Mouse (Mus musculus): ENCODE measurements around the gene Lnp1.
"Not testable (repeated sequence)": the region's sequence is repeated elsewhere in the genome, so short reads cannot be mapped to it uniquely, and the experiment has no call there.

The Lnp1 gene

DNA sequence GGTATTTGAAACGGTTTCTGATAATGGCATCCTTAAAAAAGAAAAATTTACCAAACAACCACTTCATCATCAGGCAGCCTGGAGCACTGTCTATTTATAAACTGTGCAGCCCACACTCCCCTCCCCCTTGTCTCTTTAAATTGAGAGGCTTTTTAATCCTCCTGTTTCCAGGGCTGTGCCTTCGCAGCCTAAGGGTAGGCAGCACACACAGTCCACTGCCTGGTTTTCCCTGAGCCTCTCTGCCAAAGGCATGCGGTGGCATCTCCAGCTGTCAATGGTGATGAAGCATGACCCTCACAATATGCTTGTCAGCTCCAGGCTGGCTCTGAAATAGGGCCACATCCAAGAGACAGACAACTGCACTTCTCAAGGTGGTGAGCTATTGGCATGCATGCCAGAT lies at the start of gene Lnp1:
TSS of gene Lnp1 (minus strand) at position 39 of the 400 bp plus-strand sequence.
- peak; percentile 8 for DNase-seq (ENCODE audit: low spot score)

- no peak for DNase-seq (ENCODE audit: low spot score)
Measured at GRCm38 (mm10) chr16:56974646-56975045, 46.8 kb upstream of the Lnp1 start.

GRCm38 (mm10) chr16:56958311-56958710 lies 30.4 kb upstream of the Lnp1 start:
- DNase-seq (ENCODE audit: low spot score) = not testable (repeated sequence)

GRCm38 (mm10) chr16:56949085-56949484 lies 21.2 kb upstream of the Lnp1 start:
- DNase-seq (ENCODE audit: low spot score) = no peak

DNA sequence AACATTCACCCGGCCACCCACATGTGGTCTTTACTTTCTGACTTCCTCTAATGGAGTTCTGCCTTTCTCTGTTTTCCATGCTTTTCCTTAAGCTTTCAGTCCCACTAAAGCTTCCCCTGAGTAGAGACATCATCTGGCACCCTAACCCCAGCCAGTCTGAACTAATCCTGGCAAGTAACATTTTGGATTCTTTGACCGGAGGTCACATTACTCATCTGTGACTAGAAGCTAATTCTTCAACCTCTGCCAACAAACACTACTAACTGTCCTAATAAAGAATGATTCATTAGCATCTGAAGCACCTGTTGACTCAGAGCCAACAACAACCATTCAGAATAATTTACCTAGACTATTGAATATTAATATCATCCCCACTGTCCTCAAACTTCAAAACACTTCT lies 14.5 kb upstream of the Lnp1 start:
- no peak for DNase-seq (ENCODE audit: low spot score)

DNA sequence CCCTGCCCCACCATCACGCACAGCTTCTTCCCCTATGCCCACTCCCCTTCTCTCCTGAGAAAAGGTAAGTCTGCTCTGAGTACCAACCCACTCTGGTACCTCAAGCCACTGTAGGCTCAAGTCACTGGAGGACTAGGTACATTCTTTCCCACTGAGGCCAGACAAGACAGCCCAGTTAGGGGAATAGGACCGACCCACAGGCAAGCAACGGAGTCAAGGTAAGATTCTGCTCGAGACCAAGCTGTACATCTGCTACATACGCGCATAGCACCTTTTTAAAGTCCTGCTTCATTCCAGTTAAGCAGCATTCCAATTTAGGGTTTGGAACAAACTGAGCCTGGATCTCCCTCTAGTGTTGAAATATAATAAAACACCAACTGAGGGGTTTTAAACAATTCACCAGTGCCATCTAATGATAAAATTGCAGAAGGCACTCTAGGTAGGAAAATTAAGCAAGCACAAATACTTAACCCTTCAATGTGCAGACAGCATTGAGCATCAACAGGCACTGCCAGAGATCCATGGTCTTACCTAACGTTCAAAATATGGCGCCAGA lies 7.7 kb downstream of the Lnp1 start:
- peak; percentile 28 for DNase-seq (ENCODE audit: low spot score)

DNA sequence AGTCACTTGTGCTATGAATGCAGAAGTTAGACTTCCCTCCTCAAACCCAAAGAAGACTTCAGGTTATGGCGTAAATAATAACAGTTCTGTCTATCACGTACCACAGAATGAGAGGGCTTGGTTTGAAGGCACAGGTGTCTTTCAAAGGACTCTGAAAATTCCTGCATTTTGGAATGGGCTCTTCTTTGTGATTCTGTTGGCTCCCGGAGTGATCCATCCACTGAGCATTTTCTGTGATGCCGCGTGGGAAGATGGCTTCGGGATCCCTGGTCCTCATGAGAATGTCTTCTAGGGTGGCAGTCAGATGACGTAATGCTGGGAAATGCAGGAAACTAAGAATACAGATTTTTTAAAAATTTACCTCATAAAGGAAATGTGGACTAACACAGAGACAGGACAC lies 10.6 kb downstream of the Lnp1 start:
- DNase-seq (ENCODE audit: low spot score) = no peak

DNA sequence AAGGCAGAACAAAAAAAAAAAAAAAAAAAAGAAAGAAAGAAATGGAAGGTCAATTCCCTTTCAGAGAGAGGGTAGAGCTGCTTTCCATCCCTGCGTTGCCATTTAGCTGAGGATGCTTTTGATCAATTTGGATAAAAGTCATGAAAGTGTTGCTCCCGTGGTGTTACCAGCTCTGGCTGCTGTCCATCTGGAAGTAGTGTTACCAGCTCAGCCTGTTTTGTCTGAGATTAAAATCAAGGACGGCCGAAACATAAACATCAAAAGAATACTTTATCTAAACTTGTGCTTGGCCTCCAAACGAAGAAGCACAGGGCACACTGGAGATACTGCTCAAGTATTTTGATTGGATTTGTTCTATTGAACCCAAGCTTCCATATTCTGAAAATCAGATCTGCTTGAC lies 18.9 kb downstream of the Lnp1 start:
- no peak for DNase-seq (ENCODE audit: low spot score)

DNA sequence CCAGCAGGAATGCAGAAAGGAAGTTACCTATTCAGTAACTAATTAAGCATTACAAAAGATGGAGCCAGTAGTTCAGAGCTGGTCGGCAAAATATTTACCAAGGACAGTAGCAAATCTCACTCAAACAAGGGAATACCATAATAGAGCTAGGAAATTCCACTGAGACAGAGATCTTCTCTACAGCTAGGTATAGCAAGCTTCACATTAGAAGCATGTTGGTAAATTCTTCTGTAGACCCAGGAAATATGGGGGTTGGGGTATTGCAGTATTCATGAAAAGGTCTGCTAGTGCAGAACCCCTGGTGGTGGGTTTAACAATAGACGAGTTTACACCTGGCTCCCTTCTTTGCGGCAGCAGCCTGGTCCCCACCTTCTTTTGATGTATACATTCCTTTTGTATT lies 25.7 kb downstream of the Lnp1 start:
- DNase-seq (ENCODE audit: low spot score) = not testable (repeated sequence)

DNA sequence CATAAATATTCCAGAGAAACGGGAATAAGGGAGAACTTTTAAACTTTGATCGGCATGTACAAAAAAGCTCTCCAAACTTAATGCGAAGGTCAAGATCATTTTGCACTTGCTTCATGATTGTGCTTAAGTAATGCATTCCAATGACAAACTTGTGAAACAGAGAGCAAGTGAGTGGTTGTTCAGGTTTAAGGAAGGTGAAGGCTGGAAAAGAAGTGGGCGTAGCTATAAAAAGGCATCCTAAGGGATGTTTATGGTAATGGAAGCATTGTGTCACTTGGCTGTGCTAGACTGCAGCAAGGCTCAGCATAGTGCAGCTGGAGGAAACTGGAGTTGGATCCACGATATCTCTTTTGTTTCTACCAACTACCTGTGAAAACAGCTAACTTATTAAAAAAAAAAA lies 36.3 kb downstream of the Lnp1 start:
- no peak for DNase-seq (ENCODE audit: low spot score)

DNA sequence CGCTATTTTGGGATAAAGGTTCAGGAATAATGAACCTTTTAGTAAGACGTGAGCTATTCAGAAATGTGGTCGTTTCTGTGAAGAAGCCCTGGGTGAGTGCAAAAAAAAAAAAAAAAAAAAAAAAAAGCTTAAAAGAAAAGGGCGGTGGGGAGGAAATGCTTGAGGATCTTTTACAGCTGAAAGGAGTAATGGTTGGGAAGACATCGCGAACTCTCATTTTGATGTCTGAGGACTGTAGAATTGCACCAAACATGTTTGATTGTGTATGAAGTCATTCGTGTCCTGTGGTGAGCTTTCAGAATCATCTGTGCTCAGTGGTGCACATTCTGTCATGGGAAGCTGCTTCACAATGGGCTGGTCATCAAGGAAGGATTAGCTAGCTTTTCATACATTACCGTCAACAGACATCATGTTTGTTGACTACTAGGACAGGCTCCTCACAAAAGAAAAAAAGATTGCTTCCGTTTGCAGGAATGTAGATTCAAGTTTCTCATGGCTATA lies 41.2 kb downstream of the Lnp1 start:
- DNase-seq (ENCODE audit: low spot score) = no peak

GRCm38 (mm10) chr16:56885824-56886615 lies 41.8 kb downstream of the Lnp1 start, which contains the start of gene Tmem45a:
Gene Tmem45a, minus strand, starts transcription at chr16:56886166.
- peak; percentile 63 for DNase-seq (ENCODE audit: low spot score)

DNA sequence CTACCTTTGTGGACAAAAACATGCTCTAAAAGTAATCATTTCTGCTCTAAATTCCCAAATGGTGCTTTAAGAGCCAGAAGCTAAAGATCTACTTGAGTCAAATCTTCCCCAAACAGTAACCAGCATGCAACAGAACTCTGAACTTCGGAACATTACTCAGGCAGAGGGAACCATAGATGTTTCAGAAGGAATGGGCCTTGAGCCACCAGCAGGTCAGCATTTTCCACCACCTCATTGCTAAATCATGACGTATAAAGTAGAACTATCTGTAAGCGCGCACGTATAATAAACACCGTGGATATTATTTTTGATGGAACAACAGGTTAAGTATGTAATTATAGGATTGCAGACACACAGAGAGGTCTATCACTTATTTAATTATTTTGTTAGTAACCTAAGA lies 43.0 kb downstream of the Lnp1 start:
- DNase-seq (ENCODE audit: low spot score) = no peak

GRCm38 (mm10) chr16:56873410-56873809 lies 54.5 kb downstream of the Lnp1 start:
- DNase-seq (ENCODE audit: low spot score) = no peak

DNA sequence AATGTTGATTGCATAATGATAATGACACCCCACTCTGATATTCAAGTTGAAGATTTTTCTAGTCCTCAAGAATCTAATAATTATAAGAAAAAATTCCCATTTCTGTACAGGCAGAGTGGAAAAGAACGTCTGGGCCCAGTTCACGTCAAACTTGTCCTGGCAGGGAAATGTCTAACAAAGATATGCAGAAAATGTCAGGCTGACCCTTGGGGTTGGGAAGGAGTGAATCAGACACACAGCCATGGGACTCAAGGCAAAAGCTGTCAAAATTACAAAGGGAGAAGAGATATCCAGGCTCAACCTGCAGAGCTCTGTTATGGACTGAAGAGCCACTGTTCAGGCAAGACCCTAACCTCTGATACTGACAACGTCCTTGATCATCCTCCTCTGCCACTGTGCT lies 57.4 kb downstream of the Lnp1 start:
- no peak for DNase-seq (ENCODE audit: low spot score)

GRCm38 (mm10) chr16:56868361-56868760 lies 59.5 kb downstream of the Lnp1 start:
- DNase-seq (ENCODE audit: low spot score) = no peak

DNA sequence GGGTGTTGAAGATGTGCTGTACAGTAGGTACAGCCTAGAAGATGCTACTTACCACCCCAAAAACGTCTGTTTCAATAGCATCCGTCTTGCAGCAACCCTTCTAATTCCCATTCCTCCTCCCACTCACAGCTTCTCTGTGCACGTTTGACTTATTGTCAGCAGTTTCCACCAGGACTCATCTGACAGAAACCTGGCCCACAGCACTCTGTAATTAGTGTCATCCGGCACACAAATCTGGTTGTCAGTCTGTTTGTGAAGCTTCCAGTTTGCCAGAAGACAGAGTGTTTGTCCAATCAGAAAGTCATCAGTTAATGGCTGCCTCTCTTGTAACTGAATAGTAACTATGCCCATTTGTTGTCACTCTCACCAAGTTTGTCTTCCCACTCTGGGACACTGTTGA lies 60.3 kb downstream of the Lnp1 start:
- DNase-seq (ENCODE audit: low spot score) = no peak
